Mouse (Mus musculus) cortical plate, adult 2 months (tissue): Measurements from ENCODE around the gene Iqch.

Experiments
- CTCF ChIP-seq: fragments of 200-500 bp; IDR thresholded peaks from 2 replicates; pipeline ENCODE4 v1.5.1; 2011; ENCODE audit warnings: mild to moderate bottlenecking, control low read depth, low read length; ENCODE audit not compliant: insufficient read depth; ENCODE audit errors: extremely low read depth
- POLR2A ChIP-seq: fragments of 200-500 bp; IDR thresholded peaks from 2 replicates; pipeline ENCODE4 v1.6.1; 2011; ENCODE audit warnings: mild to moderate bottlenecking, low read length, control low read depth; ENCODE audit not compliant: insufficient read depth; ENCODE audit errors: extremely low read depth

DNA sequence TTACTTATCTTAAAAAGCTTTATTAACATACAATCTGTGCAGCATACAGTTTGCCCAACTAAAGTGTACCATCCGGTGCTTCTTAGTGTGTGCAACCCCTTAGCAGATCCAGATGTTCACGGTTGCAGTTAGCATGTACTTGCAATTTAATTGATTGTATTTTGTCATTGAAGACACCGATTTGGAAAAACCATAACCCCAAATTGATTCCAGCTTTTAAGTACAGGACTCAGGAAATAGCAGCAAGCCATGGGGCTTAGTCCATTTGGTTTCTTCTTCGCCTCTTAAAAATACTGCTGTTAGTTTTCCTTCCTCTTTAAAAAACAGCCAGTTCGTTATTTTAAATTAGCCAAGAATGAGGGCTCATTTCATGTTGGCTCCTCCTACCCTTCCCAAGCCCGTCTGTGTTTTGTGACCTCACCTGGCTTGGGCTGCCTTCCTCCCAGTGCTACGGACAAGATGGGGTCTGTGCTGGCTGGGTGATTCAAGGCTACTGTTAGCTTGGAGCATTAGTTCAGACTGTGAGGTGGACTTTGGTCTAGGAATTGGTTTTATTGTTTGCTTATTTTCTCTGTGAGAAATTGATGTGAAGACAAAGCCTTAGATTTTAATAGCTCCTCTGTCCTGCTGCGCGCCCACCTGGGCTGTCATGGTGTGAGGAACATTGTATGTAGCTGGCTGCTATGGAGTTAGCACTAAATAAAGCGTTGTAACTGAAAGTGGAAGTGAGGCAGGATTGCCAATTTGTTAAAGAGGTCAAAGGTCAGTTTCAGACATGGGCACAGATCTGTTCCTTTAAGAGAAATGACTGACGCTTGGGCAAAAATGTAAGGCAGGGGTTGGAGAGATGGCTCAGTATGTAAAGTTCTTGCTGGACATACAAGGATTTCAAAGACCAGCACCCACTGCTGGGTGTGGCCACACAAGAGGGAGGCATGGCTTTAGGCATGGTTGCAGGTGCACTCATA lies 12.0 kb upstream of the Iqch start:
- TF ChIP-seq CTCF (no peak), POLR2A (no peak)
